Mouse (Mus musculus) gastrocnemius, adult 8-10 months (tissue): ENCODE measurements around the gene Fgf18. TPM values are rescaled to one million over a fixed set of nuclear protein-coding genes. Genes with fewer than 3 reads are reported as not detected.

Source experiments
- DNase-seq, 2 experiments: peaks; one replicate each; pipeline ENCODE4 v3.0.0; 2022; ENCODE audit warnings: low spot score in 2 of 2
- total RNA-seq, 4 experiments: library from RNA; stranded (reverse); gene quantifications; 2 replicates each; pipeline ENCODE4 v1.2.4; 2022

Gene Fgf18
- total RNA-seq, 4 experiments from 2014 or later = 0.54 to 2.1 (median 0.94) TPM

- DNase-seq = no peak
Observed at GRCm38 (mm10) chr11:33151128-33151779, 4.1 kb upstream of the Fgf18 start.

- no peak for DNase-seq
Observed at GRCm38 (mm10) chr11:33150364-33150763, 3.2 kb upstream of the Fgf18 start.

- no peak for DNase-seq
Observed at GRCm38 (mm10) chr11:33149453-33149852, 2.3 kb upstream of the Fgf18 start.

GRCm38 (mm10) chr11:33149088-33149436 lies 1.9 kb upstream of the Fgf18 start:
- DNase-seq = no peak

GRCm38 (mm10) chr11:33148338-33149087 lies 1.3 kb upstream of the Fgf18 start:
- peak; percentile 67 to 74 for DNase-seq

GRCm38 (mm10) chr11:33147572-33148337 lies 555 bp upstream of the Fgf18 start:
- peak; percentile 32 to 39 for DNase-seq

- peak in 1 of 2 experiments; percentile 29 for DNase-seq
Observed at GRCm38 (mm10) chr11:33146651-33147131, 509 bp downstream of the Fgf18 start.

GRCm38 (mm10) chr11:33146143-33146497 lies 1.1 kb downstream of the Fgf18 start:
- peak; percentile 70 to 84 for DNase-seq

- no peak for DNase-seq
Observed at GRCm38 (mm10) chr11:33145201-33146142, 1.7 kb downstream of the Fgf18 start.

- DNase-seq = no peak
Observed at GRCm38 (mm10) chr11:33143906-33144305, 3.3 kb downstream of the Fgf18 start.

GRCm38 (mm10) chr11:33142801-33143200 lies 4.4 kb downstream of the Fgf18 start:
- DNase-seq = no peak

- no peak for DNase-seq
Observed at GRCm38 (mm10) chr11:33140111-33140460, 7.1 kb downstream of the Fgf18 start.

- DNase-seq = no peak
Observed at GRCm38 (mm10) chr11:33139458-33140110, 7.6 kb downstream of the Fgf18 start.

- DNase-seq = no peak
Observed at GRCm38 (mm10) chr11:33138686-33139085, 8.5 kb downstream of the Fgf18 start.

- DNase-seq = peak in 1 of 2 experiments; percentile 2
Observed at GRCm38 (mm10) chr11:33134391-33134986, 12.7 kb downstream of the Fgf18 start.

- DNase-seq = peak in 1 of 2 experiments; percentile 0
Observed at GRCm38 (mm10) chr11:33132619-33133338, 14.4 kb downstream of the Fgf18 start.

GRCm38 (mm10) chr11:33127058-33127457 lies 20.1 kb downstream of the Fgf18 start:
- no peak for DNase-seq

- peak in 1 of 2 experiments; percentile 27 for DNase-seq
Observed at GRCm38 (mm10) chr11:33122575-33123268, 24.5 kb downstream of the Fgf18 start.

GRCm38 (mm10) chr11:33119556-33119955 lies 27.6 kb downstream of the Fgf18 start:
- DNase-seq = no peak
